Mouse (Mus musculus) adrenal gland, postnatal 10 days (tissue): Measurements from ENCODE around the gene Taar8b. TPM values are rescaled to one million over a fixed set of nuclear protein-coding genes. Genes with fewer than 3 reads are reported as not detected.
A peak's percentile ranks its signal among the peaks of the same experiment; 100 is the strongest.
"Not testable (repeated sequence)": the region's sequence is repeated elsewhere in the genome, so short reads cannot be mapped to it uniquely, and the experiment has no call there.

Source experiments
- DNase-seq: peaks from one replicate; pipeline ENCODE4 v3.0.0; 2021; ENCODE audit warnings: mixed read lengths
- long read RNA-seq, 2 experiments: library from polyadenylated mRNA; stranded (forward); transcript quantifications; one replicate each; pipeline ENCODE4 v2.0.0; 2021
- total RNA-seq, 2 experiments: library from RNA; stranded (reverse); gene quantifications; 2 replicates each; pipeline ENCODE4 v1.2.3; 2021

Taar8b gene
- total RNA-seq: not detected
- long read RNA-seq, experiment 1: 0 reads
- long read RNA-seq, experiment 2: 0 reads

DNA sequence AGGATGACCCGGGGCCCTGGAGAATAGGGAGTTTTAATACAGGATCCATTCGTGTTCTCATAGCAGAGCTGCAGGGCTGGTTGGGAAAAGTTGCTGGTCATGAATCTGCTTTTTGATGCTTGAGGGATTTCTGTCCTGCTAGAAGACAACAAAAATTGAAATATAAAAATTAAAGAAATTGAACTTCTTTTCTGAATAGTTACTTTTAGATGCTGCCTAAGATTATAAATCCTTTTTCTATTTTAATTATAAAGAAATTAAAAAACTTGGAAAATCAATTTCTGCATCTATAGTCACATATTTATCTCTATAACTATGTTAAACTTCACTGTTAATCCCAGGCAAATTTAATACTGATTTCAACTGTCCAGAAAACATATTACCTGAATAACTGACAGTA lies at the start of gene Taar8b:
Gene Taar8b, minus strand, starts transcription at position 101 of the 400 bp plus-strand sequence.
- no peak for DNase-seq

GRCm38 (mm10) chr10:24138623-24139261 lies 46.6 kb upstream of the Taar8b start:
- no peak for DNase-seq

DNA sequence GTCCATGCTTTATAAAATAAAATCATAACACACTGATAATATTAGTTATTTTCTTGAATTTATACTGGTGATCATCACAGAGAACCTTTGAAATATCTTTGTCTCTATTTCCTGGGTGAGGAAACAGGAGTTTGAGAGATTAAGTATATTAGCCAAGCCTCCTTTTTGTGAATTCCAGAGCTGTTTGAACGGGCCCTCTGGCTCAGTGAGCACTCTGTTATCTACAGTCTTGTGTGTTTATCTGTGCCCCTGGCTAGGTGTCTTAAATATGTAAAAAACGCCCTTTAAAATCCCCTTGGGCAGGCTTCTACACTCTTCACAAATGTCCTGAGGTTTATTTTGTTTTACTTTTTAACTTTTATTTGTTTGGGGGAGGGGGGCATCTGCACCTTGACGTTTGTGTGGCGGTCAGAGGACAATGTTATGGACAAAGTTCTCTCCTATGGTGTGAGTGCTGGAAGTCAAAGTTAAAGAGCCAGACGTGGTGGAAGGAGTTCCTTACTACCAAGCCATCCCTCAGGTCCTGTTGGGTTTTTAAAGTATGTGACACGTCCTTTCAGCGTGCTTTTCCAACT lies 42.1 kb upstream of the Taar8b start:
- DNase-seq: no peak

DNA sequence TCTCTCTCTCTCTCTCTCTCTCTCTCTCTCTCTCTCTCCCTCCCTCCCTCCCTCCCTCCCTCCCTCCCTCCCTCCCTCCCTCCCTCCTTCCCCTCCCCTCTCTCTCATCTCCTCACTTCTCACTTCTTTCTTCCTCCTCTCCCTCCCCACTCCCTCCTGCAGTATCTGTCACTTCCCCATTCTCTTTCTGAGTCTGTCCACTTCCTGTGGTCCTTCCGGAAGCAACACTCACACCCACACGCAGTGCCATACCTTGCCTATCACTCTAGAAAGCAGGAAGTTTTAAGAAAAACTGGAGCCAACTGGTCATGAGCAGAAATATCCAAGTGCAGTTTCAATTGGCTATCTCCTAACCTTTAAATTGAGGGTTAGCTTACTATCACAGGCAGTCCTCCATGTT lies 41.0 kb upstream of the Taar8b start:
- DNase-seq: no peak

GRCm38 (mm10) chr10:24132273-24132672 lies 40.2 kb upstream of the Taar8b start:
- DNase-seq: no peak

DNA sequence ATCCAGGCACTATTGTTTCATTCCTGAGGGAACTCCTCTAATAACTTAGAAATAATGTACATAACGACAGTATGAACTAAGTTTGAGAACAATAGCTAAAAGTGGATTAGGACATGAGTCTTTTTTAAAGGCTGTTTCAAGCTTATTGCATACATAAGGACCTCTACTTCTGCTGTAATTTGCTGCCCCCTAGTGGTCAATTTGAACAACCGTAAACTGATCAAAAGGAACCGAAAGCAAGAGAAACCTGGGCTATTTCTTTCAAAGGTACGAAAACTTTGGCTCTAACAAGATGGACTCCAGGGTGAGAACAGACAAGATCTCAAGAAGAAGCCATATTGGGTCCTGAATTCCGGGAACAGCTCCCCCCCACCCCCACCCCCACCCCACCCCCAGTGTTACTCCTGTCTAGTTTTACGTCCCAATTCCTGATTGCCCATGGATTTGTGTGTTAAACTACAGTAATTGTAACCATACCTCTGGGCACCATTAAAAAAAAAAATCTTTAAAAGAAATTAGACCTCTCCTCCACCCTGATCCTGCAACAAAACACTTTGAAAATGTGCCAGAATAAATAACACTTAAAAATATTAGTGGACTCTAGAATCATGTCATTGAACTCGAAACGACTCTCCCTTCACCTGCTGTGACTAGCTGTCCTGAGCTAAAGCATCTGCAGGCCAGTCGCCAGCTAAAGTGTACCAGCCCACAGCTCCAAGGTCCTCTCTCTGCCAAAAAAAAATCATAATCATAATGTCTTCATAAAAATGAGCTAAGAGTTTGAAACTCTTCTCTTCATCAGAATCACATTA lies 39.6 kb upstream of the Taar8b start:
- DNase-seq: peak; percentile 73

- DNase-seq: peak; percentile 69
Observed at GRCm38 (mm10) chr10:24111116-24111778, 19.2 kb upstream of the Taar8b start.

- DNase-seq: not testable (repeated sequence)
Observed at GRCm38 (mm10) chr10:24109434-24109833, 17.3 kb upstream of the Taar8b start, which contains the start of gene Taar9. TSS of gene Taar9 (minus strand) at chr10:24109534.

- no peak for DNase-seq
Observed at GRCm38 (mm10) chr10:24108236-24108635, 16.1 kb upstream of the Taar8b start.

- DNase-seq: no peak
Observed at GRCm38 (mm10) chr10:24107747-24108146, 15.7 kb upstream of the Taar8b start.

DNA sequence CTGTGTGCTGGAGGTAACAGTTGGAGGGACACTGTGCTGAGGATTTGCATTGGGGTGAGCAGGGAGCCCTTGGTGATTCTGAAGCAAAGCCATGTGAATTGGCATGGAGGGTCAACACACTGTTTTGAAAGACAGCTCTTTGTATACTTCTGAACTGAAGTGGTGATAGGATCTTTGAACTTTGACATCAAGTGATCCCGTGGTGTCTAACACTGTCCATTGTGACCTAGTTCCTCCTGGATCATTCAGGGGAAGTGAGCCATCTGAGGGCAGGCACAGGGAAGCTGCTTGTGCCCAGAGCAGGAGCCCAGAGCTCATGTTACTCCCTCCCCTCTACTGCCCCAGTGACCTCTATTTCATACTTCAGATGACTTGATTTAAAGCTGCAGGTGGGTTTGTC lies 11.2 kb upstream of the Taar8b start:
- DNase-seq: not testable (repeated sequence)

DNA sequence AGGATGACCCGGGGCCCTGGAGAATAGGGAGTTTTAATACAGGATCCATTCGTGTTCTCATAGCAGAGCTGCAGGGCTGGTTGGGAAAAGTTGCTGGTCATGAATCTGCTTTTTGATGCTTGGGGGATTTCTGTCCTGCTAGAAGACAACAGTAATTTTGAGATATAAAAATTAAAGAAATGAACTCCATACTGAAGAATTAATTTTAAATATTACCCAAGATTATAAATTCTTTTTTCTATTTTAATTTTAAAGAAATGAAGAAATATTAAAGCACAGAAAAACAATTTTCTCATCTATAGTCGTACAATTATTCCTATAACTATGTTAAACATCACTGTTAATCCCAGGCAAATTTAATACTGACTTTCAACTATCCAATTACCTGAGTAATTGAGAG lies 9.7 kb upstream of the Taar8b start, which contains the start of gene Taar8c:
Gene Taar8c, minus strand, starts transcription at position 101 of the 400 bp plus-strand sequence.
- not testable (repeated sequence) for DNase-seq

DNA sequence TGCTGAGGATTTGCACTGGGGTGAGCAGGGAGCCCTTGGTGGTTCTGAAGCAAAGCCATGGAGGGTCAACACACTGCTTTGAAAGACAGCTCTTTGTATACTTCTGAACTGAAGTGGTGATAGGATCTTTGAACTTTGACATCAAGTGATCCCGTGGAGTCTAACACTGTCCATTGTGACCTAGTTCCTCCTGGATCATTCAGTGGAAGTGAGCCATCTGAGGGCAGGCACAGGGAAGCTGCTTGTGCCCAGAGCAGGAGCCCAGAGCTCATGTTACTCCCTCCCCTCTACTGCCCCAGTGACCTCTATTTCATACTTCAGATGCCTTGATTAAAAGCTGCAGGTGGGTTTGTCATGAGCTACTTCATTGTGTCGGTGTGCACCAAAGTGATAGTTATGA lies 4.9 kb upstream of the Taar8b start:
- DNase-seq: not testable (repeated sequence)

GRCm38 (mm10) chr10:24087168-24087567 lies 4.9 kb downstream of the Taar8b start:
- no peak for DNase-seq

- no peak for DNase-seq
Observed at GRCm38 (mm10) chr10:24086555-24086954, 5.5 kb downstream of the Taar8b start.

- no peak for DNase-seq
Observed at GRCm38 (mm10) chr10:24085936-24086335, 6.2 kb downstream of the Taar8b start.

- peak; percentile 61 for DNase-seq
Observed at GRCm38 (mm10) chr10:24080166-24080565, 11.9 kb downstream of the Taar8b start.

- not testable (repeated sequence) for DNase-seq
Observed at GRCm38 (mm10) chr10:24076200-24076599, 15.9 kb downstream of the Taar8b start, which contains the start of gene Taar8a. TSS of gene Taar8a (plus strand) at chr10:24076500.

GRCm38 (mm10) chr10:24074751-24075150 lies 17.3 kb downstream of the Taar8b start:
- not testable (repeated sequence) for DNase-seq

DNA sequence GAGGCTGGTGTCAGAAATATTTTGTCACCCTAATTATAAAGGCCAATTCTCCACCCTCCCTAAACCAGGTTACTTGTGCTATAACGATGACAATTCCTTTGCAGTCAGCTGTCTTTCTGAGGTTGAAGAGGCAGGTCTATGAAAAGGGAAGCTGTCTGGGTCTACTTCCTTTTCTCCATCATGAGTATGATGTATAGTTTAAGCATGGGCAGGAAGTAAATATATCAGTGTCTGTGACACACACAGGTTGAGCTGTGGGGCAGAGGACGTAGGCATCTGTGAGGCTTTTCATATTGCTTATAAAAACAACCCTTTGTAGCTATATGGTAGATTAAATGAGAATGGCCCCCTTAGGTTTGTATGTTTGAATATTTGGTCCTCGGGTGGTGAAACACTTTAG lies 33.1 kb downstream of the Taar8b start:
- no peak for DNase-seq

DNA sequence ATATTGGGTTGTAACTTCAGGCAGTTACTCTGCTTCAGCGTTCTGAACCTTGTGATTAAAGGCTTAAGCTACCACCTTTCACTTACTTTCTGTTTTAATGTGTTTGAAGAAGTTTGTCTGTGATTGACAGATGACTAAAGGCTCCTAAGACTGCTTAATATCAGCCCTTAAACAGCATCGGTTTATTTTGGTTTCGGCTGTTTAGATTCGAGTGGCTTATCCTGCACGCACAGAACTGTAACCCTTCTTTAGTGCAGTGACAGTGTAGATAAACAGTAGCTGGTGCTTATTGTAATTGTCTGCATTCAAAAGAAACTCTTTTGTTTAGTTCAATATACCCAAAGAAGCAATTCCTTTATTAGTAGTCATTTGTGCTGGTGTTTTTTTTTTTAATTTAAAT lies 40.1 kb downstream of the Taar8b start:
- DNase-seq: no peak

DNA sequence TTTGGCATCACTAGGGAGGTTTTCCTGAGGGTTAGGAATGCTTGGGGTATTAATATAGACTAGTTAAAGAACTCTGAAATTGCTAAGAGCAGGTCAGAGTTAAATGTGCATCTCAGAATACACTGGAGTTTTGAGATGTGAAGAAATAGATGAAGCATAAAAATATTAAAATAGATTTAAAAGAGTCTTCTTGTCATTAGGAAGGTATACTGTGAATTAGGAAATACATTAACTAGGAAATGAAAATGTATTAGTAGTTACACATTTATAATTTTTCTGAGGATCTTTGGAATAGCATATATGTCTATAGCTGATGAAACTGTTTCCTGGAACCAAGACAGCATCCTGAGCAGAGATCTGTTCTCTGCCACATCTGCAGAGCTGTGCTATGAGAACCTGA lies 42.9 kb downstream of the Taar8b start, which contains the start of gene Taar7f:
Gene Taar7f, plus strand, starts transcription at position 301 of the 400 bp plus-strand sequence.
- DNase-seq: no peak
